23 mouse cellular contexts compared by ENCODE assay signal in genomic region chr17:5116990-5117389, GRCm38 (mm10).
A peak's percentile ranks its signal among the peaks of the same experiment; 100 is the strongest.
DNase-seq lines count a peak whose midpoint lies in the region; ATAC-seq and TF ChIP-seq lines count a peak whose summit lies in the region.
"Had no signal": no experiment of that assay in that cellular context is flagged by ENCODE, and none has a peak within 500 bp of the region (broad histone marks: within the 10 kb centered on the region; RNA-seq: fewer than 3 reads in every experiment).

No protein-coding gene starts in this region.

- ATAC-seq in heart, embryonic 15.5 days (replicated peaks; ENCODE audit: insufficient number of reproducible peaks, insufficient read depth, low FRiP score, low read depth) = no peak
- ATAC-seq: forebrain, embryonic 14.5 days had no signal

- no peak overlapping the region for H3K9ac ChIP-seq in heart, embryonic 15.5 days
- H3K9ac ChIP-seq in heart, adult 2 months (ENCODE audit: low read depth, low read length) = no peak overlapping the region
- H3K9ac ChIP-seq: embryonic facial prominence, embryonic 15.5 days; hindbrain, embryonic 12.5 days; limb, embryonic 13.5 days; lung, embryonic 14.5 days; stomach, embryonic 15.5 days had no signal

- no peaks in the 10 kb centered on the region for H3K9me3 ChIP-seq in heart, embryonic 15.5 days (replicated peaks)
- H3K9me3 ChIP-seq: embryonic facial prominence, embryonic 15.5 days; G1E; hindbrain, embryonic 12.5 days; limb, embryonic 13.5 days; stomach, embryonic 15.5 days had no signal

- intact Hi-C loops in heart, adult 2 months (cut with DNase I) = loop anchor here (5.0 kb wide), 1 partner anchor 120 kb away; no protein-coding TSS in a partner anchor

- H3K4me3 ChIP-seq in heart, embryonic 15.5 days = no peak overlapping the region
- no peak overlapping the region for H3K4me3 ChIP-seq in heart, adult 2 months
- no peak overlapping the region for H3K4me3 ChIP-seq in layer of hippocampus, adult 2 months
- H3K4me3 ChIP-seq in lung, adult 2 months (replicated peaks; ENCODE audit: extremely low read depth, low read depth, low read length) = no peak overlapping the region
- H3K4me3 ChIP-seq: embryonic facial prominence, embryonic 15.5 days; hindbrain, embryonic 12.5 days; limb, embryonic 13.5 days; stomach, embryonic 15.5 days had no signal

- no peak for TF ChIP-seq EP300 in heart, adult 2 months (IDR thresholded peaks at IDR 0.05; ENCODE audit: insufficient read depth, low read depth, low read length)

- TF ChIP-seq POLR2A in heart, adult 2 months (IDR thresholded peaks at IDR 0.05; ENCODE audit: insufficient read depth, low read depth, low read length) = no peak
- no peak for TF ChIP-seq POLR2A in lung, adult 2 months (IDR thresholded peaks at IDR 0.05; ENCODE audit: borderline replicate concordance, extremely low read depth, low read depth, low read length)

- no peak for DNase-seq in heart, adult 2 months
- DNase-seq in layer of hippocampus, adult 2 months (ENCODE audit: low spot score in 2 of 2) = no peak
- no peak for DNase-seq in layer of hippocampus, postnatal 14 days (ENCODE audit: low spot score in 2 of 2)
- DNase-seq in lung, postnatal 36 days = peak; percentile 45
- no peak for DNase-seq in lung, adult 2 months
- no peak for DNase-seq in urinary bladder, adult 18-20 months (ENCODE audit: low spot score in 2 of 2)
- DNase-seq: adrenal gland, adult 8-10 months; B cell, adult 2 months; cerebellum, adult 8-10 months; kidney, postnatal 25 days; lung, embryonic 14.5 days; right cerebral cortex, adult 18-20 months; thymus, adult 2 months; thymus, postnatal 4 days had no signal

- no peak overlapping the region for H3K4me2 ChIP-seq in heart, embryonic 15.5 days
- H3K4me2 ChIP-seq: embryonic facial prominence, embryonic 15.5 days; hindbrain, embryonic 12.5 days; limb, embryonic 13.5 days; lung, embryonic 14.5 days; midbrain, embryonic 11.5 days; stomach, embryonic 15.5 days had no signal

- 61% methylated on average over 2 of the region's 2 CpGs for WGBS in heart, embryonic 15.5 days
- WGBS in heart, adult 2 months = 58% methylated on average over 2 of the region's 2 CpGs
- 71% methylated on average over 2 of the region's 2 CpGs for WGBS in lung, adult 2 months

- no peaks in the 10 kb centered on the region for H3K36me3 ChIP-seq in heart, embryonic 15.5 days
- 0 out of 2 replicates have a peak, but pooled peaks cover 2% of the 10 kb centered on the region for H3K36me3 ChIP-seq in heart, adult 2 months (ENCODE audit: control insufficient read depth, insufficient read depth, low read length)
- H3K36me3 ChIP-seq: embryonic facial prominence, embryonic 15.5 days; hindbrain, embryonic 12.5 days; limb, embryonic 13.5 days; stomach, embryonic 15.5 days had no signal

- no peak for TF ChIP-seq CTCF in heart, adult 2 months (IDR thresholded peaks at IDR 0.05)
- TF ChIP-seq CTCF in layer of hippocampus, adult 2 months (conservative IDR thresholded peaks at IDR 0.05) = no peak
- no peak for TF ChIP-seq CTCF in lung, adult 2 months (IDR thresholded peaks at IDR 0.05; ENCODE audit: insufficient read depth, low read length)

- 0 out of 2 replicates have a peak overlapping the region, but pooled peaks have one; percentile 52 for H3K27ac ChIP-seq in heart, embryonic 15.5 days
- H3K27ac ChIP-seq in heart, adult 2 months = no peak overlapping the region
- H3K27ac ChIP-seq in layer of hippocampus, adult 2 months = peak overlapping the region; percentile 24; the same call in 1 of the 2 replicates
- H3K27ac ChIP-seq: embryonic facial prominence, embryonic 15.5 days; hindbrain, embryonic 12.5 days; limb, embryonic 13.5 days; stomach, embryonic 15.5 days had no signal

- peaks cover 12% of the 10 kb centered on the region for H3K79me2 ChIP-seq in heart, adult 2 months (replicated peaks; ENCODE audit: control insufficient read depth, insufficient read depth, low read length)

- H3K27me3 ChIP-seq in heart, embryonic 15.5 days = no peaks in the 10 kb centered on the region
- no peaks in the 10 kb centered on the region for H3K27me3 ChIP-seq in heart, adult 2 months (ENCODE audit: control insufficient read depth, insufficient read depth, low read length)
- H3K27me3 ChIP-seq: CH12.LX; embryonic facial prominence, embryonic 15.5 days; hindbrain, embryonic 12.5 days; limb, embryonic 13.5 days; stomach, embryonic 15.5 days had no signal

- H3K4me1 ChIP-seq in heart, embryonic 15.5 days (replicated peaks) = peaks cover 53% of the 10 kb centered on the region
- H3K4me1 ChIP-seq in heart, adult 2 months (ENCODE audit: control insufficient read depth, insufficient read depth, low read length) = peaks cover 14% of the 10 kb centered on the region
- H3K4me1 ChIP-seq in lung, adult 2 months (ENCODE audit: control insufficient read depth, insufficient read depth, low read length) = peaks cover 9% of the 10 kb centered on the region
- H3K4me1 ChIP-seq: embryonic facial prominence, embryonic 15.5 days had no signal
